9 mouse cellular contexts compared by ENCODE assay signal in genomic region chr12:70881854-70882253, GRCm38 (mm10). TPM values are rescaled to one million over a fixed set of nuclear protein-coding genes. Genes with fewer than 3 reads are reported as not detected.
DNase-seq lines count a peak whose midpoint lies in the region; ATAC-seq lines count a peak whose summit lies in the region.
"Had no signal": no experiment of that assay in that cellular context is flagged by ENCODE, and none has a peak within 500 bp of the region (broad histone marks: within the 10 kb centered on the region; RNA-seq: fewer than 3 reads in every experiment).

No protein-coding gene starts in this region.

- no peak overlapping the region for H3K27ac ChIP-seq in embryonic facial prominence, embryonic 14.5 days (replicated peaks; ENCODE audit: low read depth, low read length)
- H3K27ac ChIP-seq in embryonic facial prominence, embryonic 10.5 days (replicated peaks) = no peak overlapping the region

- H3K36me3 ChIP-seq in embryonic facial prominence, embryonic 14.5 days (ENCODE audit: control insufficient read depth, insufficient read depth, low read length) = peaks cover 76% of the 10 kb centered on the region
- peaks cover 88% of the 10 kb centered on the region for H3K36me3 ChIP-seq in embryonic facial prominence, embryonic 10.5 days (replicated peaks)

- H3K4me3 ChIP-seq in embryonic facial prominence, embryonic 14.5 days (ENCODE audit: low read depth, low read length) = no peak overlapping the region
- H3K4me3 ChIP-seq in embryonic facial prominence, embryonic 10.5 days = no peak overlapping the region

- ATAC-seq in embryonic facial prominence, embryonic 14.5 days (ENCODE audit: low read depth) = 0 out of 2 replicates have a peak, but pooled peaks have one; percentile 37
- peak; percentile 61 to 65 for ATAC-seq in hematopoietic stem cell, adult 5-6 weeks (replicated peaks in 1 of 2; ENCODE audit: insufficient read depth in 1 of 2, low FRiP score in 2 of 2, low TSS enrichment in 1 of 2, low read depth in 1 of 2, poor library complexity in 2 of 2, severe bottlenecking in 2 of 2)
- ATAC-seq in erythroid progenitor cell, adult 5-6 weeks (replicated peaks; ENCODE audit: low FRiP score, poor library complexity, severe bottlenecking) = no peak
- ATAC-seq: liver, postnatal 0 days had no signal

- H3K9ac ChIP-seq in embryonic facial prominence, embryonic 14.5 days (ENCODE audit: low read depth, low read length) = no peak overlapping the region
- H3K9ac ChIP-seq: liver, postnatal 0 days had no signal

- no peaks in the 10 kb centered on the region for H3K9me3 ChIP-seq in embryonic facial prominence, embryonic 14.5 days (ENCODE audit: control insufficient read depth, low read length)
- no peaks in the 10 kb centered on the region for H3K9me3 ChIP-seq in embryonic facial prominence, embryonic 10.5 days

- H3K27me3 ChIP-seq in embryonic facial prominence, embryonic 14.5 days (replicated peaks; ENCODE audit: control insufficient read depth, insufficient read depth, low read length) = no peaks in the 10 kb centered on the region
- H3K27me3 ChIP-seq in embryonic facial prominence, embryonic 10.5 days (replicated peaks; ENCODE audit: low read depth, poor library complexity, severe bottlenecking) = no peaks in the 10 kb centered on the region

- no peak overlapping the region for H3K4me2 ChIP-seq in embryonic facial prominence, embryonic 14.5 days (ENCODE audit: low read depth, low read length)

- DNase-seq in embryonic facial prominence, embryonic 14.5 days (ENCODE audit: low spot score) = no peak
- no peak for DNase-seq in embryonic facial prominence, embryonic 10.5 days (ENCODE audit: low spot score)
- peak; percentile 37 for DNase-seq in kidney, postnatal 10 days
- no peak for DNase-seq in kidney, adult 8-10 months
- peak; percentile 43 for DNase-seq in lung, postnatal 36 days
- DNase-seq in T-cell, adult 2 months (ENCODE audit: low spot score) = no peak
- DNase-seq: liver, postnatal 0 days had no signal

- no peaks in the 10 kb centered on the region for H3K4me1 ChIP-seq in embryonic facial prominence, embryonic 14.5 days (ENCODE audit: control insufficient read depth, insufficient read depth, low read length)
- no peaks in the 10 kb centered on the region for H3K4me1 ChIP-seq in embryonic facial prominence, embryonic 10.5 days

- 87% methylated on average over 4 of the region's 4 CpGs for WGBS in embryonic facial prominence, embryonic 14.5 days
- 94% methylated on average over 4 of the region's 4 CpGs for WGBS in embryonic facial prominence, embryonic 10.5 days

RNA-seq across cellular contexts. Expression of gene Actr10, which starts 55.8 kb away (rescaled TPM):
- 269 and 276 TPM in 2 replicates for polyA plus RNA-seq in embryonic facial prominence, embryonic 14.5 days (2014; fragmentation: Nextera tagmentation; extraction: Ambion mirVana)
- 223 and 229 TPM in 2 replicates for polyA plus RNA-seq in embryonic facial prominence, embryonic 10.5 days (2016; fragmentation: Nextera tagmentation; extraction: Ambion mirVana)
- total RNA-seq in hematopoietic stem cell, adult 5-6 weeks (2017) = 43.8 and 75.4 TPM in 2 replicates
- 47.2 and 48.6 TPM in 2 replicates for total RNA-seq in erythroid progenitor cell, adult 5-6 weeks (2015; ENCODE audit: low replicate concordance)
- 11.7 and 11.9 TPM in 2 replicates for total RNA-seq in erythroid progenitor cell, adult 5-6 weeks (2017; ENCODE audit: low replicate concordance)

RNA-seq across cellular contexts. Expression of gene Frmd6, which starts 56.5 kb away (rescaled TPM):
- polyA plus RNA-seq in embryonic facial prominence, embryonic 14.5 days (2014; fragmentation: Nextera tagmentation; extraction: Ambion mirVana) = 56.0 and 57.8 TPM in 2 replicates
- 45.1 and 54.5 TPM in 2 replicates for polyA plus RNA-seq in embryonic facial prominence, embryonic 10.5 days (2016; fragmentation: Nextera tagmentation; extraction: Ambion mirVana)
- 22.0 and 31.8 TPM in 2 replicates for total RNA-seq in hematopoietic stem cell, adult 5-6 weeks (2017)
- total RNA-seq in erythroid progenitor cell, adult 5-6 weeks (2015; ENCODE audit: low replicate concordance) = 0.42 and 1.4 TPM in 2 replicates
- 2.3 and 3.2 TPM in 2 replicates for total RNA-seq in erythroid progenitor cell, adult 5-6 weeks (2017; ENCODE audit: low replicate concordance)

Comparison
In these comparisons a context has a peak if more than half of its experiments do, and no peak if none do; other contexts are left out.
1. DNase-seq: peak in kidney, postnatal 10 days (single experiment) and lung, postnatal 36 days (single experiment); none in embryonic facial prominence, embryonic 14.5 days (single experiment), embryonic facial prominence, embryonic 10.5 days (single experiment), kidney, adult 8-10 months (0 of 2) and T-cell, adult 2 months (single experiment).